Mouse (Mus musculus) cortical plate, adult 2 months (tissue): ENCODE results near the gene Caln1. TPM values are rescaled to one million over a fixed set of nuclear protein-coding genes. Genes with fewer than 3 reads are reported as not detected.

ENCODE experiments used
- H3K27ac ChIP-seq: fragments of 200-500 bp; 2 replicates; pipeline ENCODE4 v1.5.1; 2012; ENCODE audit warnings: low read length, control low read depth, inconsistent platforms; ENCODE audit not compliant: insufficient read depth
- H3K4me1 ChIP-seq: fragments of 200-500 bp; 2 replicates; pipeline ENCODE4 v1.6.1; 2011; ENCODE audit warnings: low read length; ENCODE audit not compliant: control insufficient read depth, insufficient read depth
- H3K4me3 ChIP-seq: fragments of 200-500 bp; 2 replicates; pipeline ENCODE4 v1.5.1; 2011; ENCODE audit warnings: mild to moderate bottlenecking, low read length, control low read depth; ENCODE audit not compliant: insufficient read depth
- CTCF ChIP-seq: fragments of 200-500 bp; IDR thresholded peaks from 2 replicates; pipeline ENCODE4 v1.5.1; 2011; ENCODE audit warnings: mild to moderate bottlenecking, control low read depth, low read length; ENCODE audit not compliant: insufficient read depth; ENCODE audit errors: extremely low read depth
- POLR2A ChIP-seq: fragments of 200-500 bp; IDR thresholded peaks from 2 replicates; pipeline ENCODE4 v1.6.1; 2011; ENCODE audit warnings: mild to moderate bottlenecking, low read length, control low read depth; ENCODE audit not compliant: insufficient read depth; ENCODE audit errors: extremely low read depth
- polyA plus RNA-seq: library from polyadenylated mRNA; depleted of rRNA; stranded (reverse); fragments of >200 nt; gene quantifications from 2 replicates; pipeline ENCODE4 v1.2.3, GENCODE M21; 2012

Gene Caln1
- polyA plus RNA-seq, 1 experiment = 48.6 TPM

DNA sequence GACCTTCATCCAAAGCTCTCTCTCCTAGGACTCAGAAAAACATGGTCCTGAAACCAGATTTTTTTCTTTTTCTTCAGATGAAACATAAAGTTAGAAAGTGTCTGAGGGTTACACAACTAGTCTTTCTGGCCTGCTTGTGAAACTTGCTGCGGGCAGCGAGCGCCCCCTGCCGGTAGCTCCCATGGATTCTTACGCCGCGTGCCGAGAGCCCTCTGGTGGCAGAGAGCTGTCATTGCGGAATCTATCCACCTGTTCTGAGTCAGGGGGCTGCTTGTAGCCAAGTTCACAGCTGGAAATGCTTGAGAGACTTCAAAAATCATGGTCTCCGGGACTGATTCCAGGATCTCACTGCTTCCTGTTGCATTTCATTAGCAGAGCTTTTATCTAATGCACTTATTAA is 484.1 kb downstream of the Caln1 start:
- no peak overlapping the region for H3K27ac ChIP-seq
- no peak overlapping the region for H3K4me3 ChIP-seq
- TF ChIP-seq CTCF = peak; percentile 100
- no peak for TF ChIP-seq POLR2A
- peaks cover 3% of the 10 kb centered on the region; the same call in 1 of the 2 replicates for H3K4me1 ChIP-seq

DNA sequence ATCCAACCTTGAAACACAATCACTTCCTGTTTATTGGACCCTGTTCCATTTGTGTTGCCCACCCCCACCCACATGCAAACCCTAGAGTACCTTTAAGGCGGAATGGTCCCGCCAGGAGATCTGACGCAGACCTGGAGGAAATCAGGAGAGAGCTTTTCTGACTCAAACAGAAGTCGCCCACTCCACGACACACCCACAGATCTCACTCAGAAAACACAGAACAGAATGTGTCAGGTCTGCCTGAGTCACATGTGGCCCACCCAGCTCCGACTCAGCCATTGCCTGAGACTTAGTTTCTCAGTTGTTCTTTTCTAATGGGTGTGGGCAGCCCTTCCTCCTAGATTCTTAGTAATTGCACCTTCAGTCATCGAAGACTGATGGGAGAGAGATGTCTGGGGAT is 485.2 kb downstream of the Caln1 start:
- H3K4me1 ChIP-seq = peaks cover 3% of the 10 kb centered on the region; the same call in 1 of the 2 replicates
- no peak overlapping the region for H3K4me3 ChIP-seq
- no peak overlapping the region for H3K27ac ChIP-seq
- TF ChIP-seq CTCF (no peak), POLR2A (no peak)

DNA sequence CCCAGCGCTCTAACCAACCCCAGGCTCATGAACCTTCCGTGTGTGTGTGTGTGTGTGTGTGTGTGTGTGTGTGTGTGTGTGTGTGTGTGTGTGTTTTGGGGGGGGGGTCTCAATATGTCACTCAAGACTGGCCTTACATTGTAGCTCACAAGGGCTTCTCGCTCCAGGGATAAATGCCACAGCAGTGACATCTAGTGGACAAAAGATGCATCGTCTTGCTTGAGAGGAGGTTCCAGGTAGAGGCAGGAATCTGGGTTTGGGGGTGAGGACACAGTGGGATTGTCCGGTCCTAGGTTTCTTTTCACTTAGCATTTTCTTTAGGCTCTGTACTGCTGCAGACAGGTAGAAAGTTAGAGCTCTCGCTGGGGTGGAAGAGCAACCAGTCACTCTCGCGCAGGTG is 488.9 kb downstream of the Caln1 start:
- H3K4me1 ChIP-seq = peaks cover 3% of the 10 kb centered on the region; the same call in 1 of the 2 replicates
- no peak overlapping the region for H3K27ac ChIP-seq
- TF ChIP-seq CTCF = peak; percentile 84
- TF ChIP-seq POLR2A = no peak
- no peak overlapping the region for H3K4me3 ChIP-seq

- Histone ChIP-seq H3K27ac (no peak overlapping the region), H3K4me1 (peaks cover 3% of the 10 kb centered on the region; the same call in 1 of the 2 replicates), H3K4me3 (no peak overlapping the region)
- TF ChIP-seq CTCF (no peak), POLR2A (no peak)
Measured at GRCm38 (mm10) chr5:130858706-130859105, 489.5 kb downstream of the Caln1 start.

DNA sequence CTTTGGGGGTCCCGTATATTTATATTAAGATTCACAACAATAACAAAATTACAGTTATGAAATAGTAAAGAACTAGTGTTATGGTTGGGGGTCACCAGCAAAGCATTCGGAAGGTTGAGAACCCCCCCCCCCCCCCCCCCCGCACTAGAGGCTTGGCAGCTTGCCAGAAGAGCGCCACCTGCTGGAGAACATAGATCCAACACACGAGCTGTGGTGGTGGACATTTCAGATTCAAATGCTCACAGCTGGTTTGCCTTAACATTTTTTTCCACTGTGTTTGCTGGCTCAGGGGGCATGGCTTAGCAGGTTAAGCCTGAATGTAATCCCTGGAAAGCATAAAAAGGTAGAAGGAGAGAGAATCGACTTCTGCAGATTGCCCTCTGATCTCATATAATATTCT is 490.5 kb downstream of the Caln1 start:
- H3K4me1 ChIP-seq = peaks cover 2% of the 10 kb centered on the region; the same call in 1 of the 2 replicates
- H3K4me3 ChIP-seq = no peak overlapping the region
- TF ChIP-seq POLR2A = no peak
- peak; percentile 24 for TF ChIP-seq CTCF
- no peak overlapping the region for H3K27ac ChIP-seq

GRCm38 (mm10) chr5:130862302-130862701 is 493.0 kb downstream of the Caln1 start:
- Histone ChIP-seq H3K4me3 (no peak overlapping the region), H3K27ac (no peak overlapping the region), H3K4me1 (no peaks in the 10 kb centered on the region)
- TF ChIP-seq CTCF (peak; percentile 66), POLR2A (no peak)

DNA sequence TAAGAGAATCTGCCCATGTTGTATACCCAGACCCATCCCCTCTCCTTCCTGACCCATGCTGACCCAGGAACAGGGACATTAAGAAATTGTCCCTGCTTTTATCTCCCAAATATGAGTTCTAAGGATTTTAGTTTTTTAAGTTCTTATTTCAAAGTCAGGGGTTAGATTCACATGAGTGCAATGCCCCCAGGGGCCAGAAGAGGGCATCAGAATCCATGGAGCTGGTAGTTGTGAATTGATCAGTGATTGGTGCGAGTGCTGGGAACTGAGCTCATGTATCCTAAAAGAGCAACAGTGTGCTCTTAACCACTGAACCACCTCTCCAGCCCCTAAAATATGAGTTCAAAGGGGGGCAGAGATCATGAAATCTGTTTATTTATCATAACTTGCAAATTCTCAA is 500.6 kb downstream of the Caln1 start:
- H3K4me1 ChIP-seq = no peaks in the 10 kb centered on the region
- no peak overlapping the region for H3K27ac ChIP-seq
- TF ChIP-seq CTCF (peak; percentile 17; the same call in 1 of the 2 replicates), POLR2A (no peak)
- H3K4me3 ChIP-seq = no peak overlapping the region

- H3K27ac ChIP-seq = no peak overlapping the region
- TF ChIP-seq POLR2A (no peak), CTCF (no peak)
- H3K4me1 ChIP-seq = no peaks in the 10 kb centered on the region
- H3K4me3 ChIP-seq = no peak overlapping the region
Measured at GRCm38 (mm10) chr5:130871086-130871485, 501.8 kb downstream of the Caln1 start.

DNA sequence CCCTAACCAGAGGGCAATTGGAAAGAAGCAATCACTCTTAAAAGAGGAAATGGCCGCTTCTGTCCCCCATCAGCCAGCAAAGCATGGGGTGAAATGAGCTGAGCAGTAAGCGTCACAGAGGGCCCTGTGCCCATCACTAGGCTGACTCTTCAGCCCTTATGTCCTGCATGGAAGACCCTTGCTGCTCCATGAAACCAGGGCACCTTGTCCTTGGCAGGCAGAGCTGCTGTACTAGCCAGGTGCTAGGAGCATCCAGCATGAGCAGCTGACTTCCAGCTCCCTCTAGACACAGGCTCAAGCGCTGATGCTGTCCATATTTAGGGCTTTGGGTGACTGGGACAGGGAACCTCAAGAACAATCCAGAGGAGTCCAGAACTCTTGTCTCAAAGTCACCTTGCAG is 506.1 kb downstream of the Caln1 start:
- TF ChIP-seq POLR2A (no peak), CTCF (no peak)
- no peak overlapping the region for H3K4me3 ChIP-seq
- H3K27ac ChIP-seq = no peak overlapping the region
- no peaks in the 10 kb centered on the region for H3K4me1 ChIP-seq

GRCm38 (mm10) chr5:130880331-130880730 is 511.1 kb downstream of the Caln1 start:
- TF ChIP-seq POLR2A (no peak), CTCF (no peak)
- Histone ChIP-seq H3K27ac (no peak overlapping the region), H3K4me1 (no peaks in the 10 kb centered on the region), H3K4me3 (no peak overlapping the region)

DNA sequence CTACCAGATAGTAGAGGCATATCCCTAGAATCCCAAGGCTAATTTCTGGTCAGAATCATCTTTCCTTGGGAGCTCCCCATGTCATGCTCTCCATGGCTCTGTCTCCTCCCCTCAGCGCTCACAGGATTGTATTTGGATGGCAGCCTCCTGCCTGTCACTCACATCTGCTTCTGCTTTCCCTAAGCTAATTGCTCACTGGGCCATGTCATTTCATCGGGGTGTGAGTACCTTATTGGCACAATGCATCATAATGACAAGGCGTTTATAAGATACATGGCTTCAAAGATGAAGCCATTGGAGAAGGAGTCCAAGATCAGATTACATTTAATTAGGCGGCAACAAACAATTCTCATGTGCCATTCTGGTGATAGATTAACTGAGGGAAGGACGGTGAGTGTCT is 522.5 kb downstream of the Caln1 start:
- no peak for TF ChIP-seq POLR2A
- TF ChIP-seq CTCF = no peak
- H3K4me1 ChIP-seq = no peaks in the 10 kb centered on the region
- no peak overlapping the region for H3K27ac ChIP-seq
- H3K4me3 ChIP-seq = no peak overlapping the region
